Mouse (Mus musculus): ENCODE data around the gene Osbpl5. TPM values are rescaled to one million over a fixed set of nuclear protein-coding genes. Genes with fewer than 3 reads are reported as not detected.

Gene Osbpl5
- 16.6 and 20.6 TPM in 2 replicates for polyA plus RNA-seq (2012; rRNA removed)

- TF ChIP-seq CTCF (IDR thresholded peaks at IDR 0.05; ENCODE audit: borderline replicate concordance, control insufficient read depth, extremely low read depth, insufficient read depth, low read length, poor library complexity): no peak
- TF ChIP-seq POLR2A (IDR thresholded peaks at IDR 0.05; ENCODE audit: control insufficient read depth, extremely low read depth, insufficient read depth, low read length, poor library complexity): no peak
- peak; percentile 25 for DNase-seq
- H3K27ac ChIP-seq (ENCODE audit: control insufficient read depth, insufficient read depth, low read length): no peak within 1 kb of the TSS
- peaks cover 11% of the 10 kb centered on the region for H3K4me1 ChIP-seq (replicated peaks; ENCODE audit: control insufficient read depth, insufficient read depth, low read length)
- no peaks in the 10 kb centered on the region for H3K27me3 ChIP-seq (ENCODE audit: control insufficient read depth, insufficient read depth, low read length)
- H3K4me3 ChIP-seq (ENCODE audit: control insufficient read depth, insufficient read depth, low read length): peak within 1 kb of the TSS; percentile 53
- no peaks in the 10 kb centered on the region for H3K36me3 ChIP-seq (ENCODE audit: control insufficient read depth, insufficient read depth, low read length)
- WGBS: 20% methylated on average over 22 of the region's 22 CpGs
Measured at GRCm38 (mm10) chr7:143756125-143757026, at the start of gene Osbpl5. Gene Osbpl5 (minus strand): TSS chr7:143756985.

- TF ChIP-seq CTCF (IDR thresholded peaks at IDR 0.05; ENCODE audit: borderline replicate concordance, control insufficient read depth, extremely low read depth, insufficient read depth, low read length, poor library complexity) (no peak), POLR2A (IDR thresholded peaks at IDR 0.05; ENCODE audit: control insufficient read depth, extremely low read depth, insufficient read depth, low read length, poor library complexity) (no peak)
- WGBS: 90% methylated on average over 5 of the region's 5 CpGs
- Histone ChIP-seq H3K27me3 (ENCODE audit: control insufficient read depth, insufficient read depth, low read length) (no peaks in the 10 kb centered on the region), H3K4me1 (replicated peaks; ENCODE audit: control insufficient read depth, insufficient read depth, low read length) (no peaks in the 10 kb centered on the region), H3K4me3 (ENCODE audit: control insufficient read depth, insufficient read depth, low read length) (no peak overlapping the region), H3K36me3 (ENCODE audit: control insufficient read depth, insufficient read depth, low read length) (no peaks in the 10 kb centered on the region; the same call in 1 of the 2 replicates), H3K27ac (ENCODE audit: control insufficient read depth, insufficient read depth, low read length) (no peak overlapping the region)
- DNase-seq: no peak
Measured at GRCm38 (mm10) chr7:143805199-143805624, 48.4 kb upstream of the Osbpl5 start.

- 94% methylated on average over 8 of the region's 8 CpGs for WGBS
- TF ChIP-seq POLR2A (IDR thresholded peaks at IDR 0.05; ENCODE audit: control insufficient read depth, extremely low read depth, insufficient read depth, low read length, poor library complexity) (no peak), CTCF (IDR thresholded peaks at IDR 0.05; ENCODE audit: borderline replicate concordance, control insufficient read depth, extremely low read depth, insufficient read depth, low read length, poor library complexity) (no peak)
- DNase-seq: no peak
- Histone ChIP-seq H3K27ac (ENCODE audit: control insufficient read depth, insufficient read depth, low read length) (no peak overlapping the region), H3K4me1 (replicated peaks; ENCODE audit: control insufficient read depth, insufficient read depth, low read length) (no peaks in the 10 kb centered on the region), H3K36me3 (ENCODE audit: control insufficient read depth, insufficient read depth, low read length) (no peaks in the 10 kb centered on the region), H3K4me3 (ENCODE audit: control insufficient read depth, insufficient read depth, low read length) (no peak overlapping the region), H3K27me3 (ENCODE audit: control insufficient read depth, insufficient read depth, low read length) (no peaks in the 10 kb centered on the region)
Measured at GRCm38 (mm10) chr7:143801195-143802065, 44.6 kb upstream of the Osbpl5 start.

- Histone ChIP-seq H3K36me3 (ENCODE audit: control insufficient read depth, insufficient read depth, low read length) (no peaks in the 10 kb centered on the region), H3K4me1 (replicated peaks; ENCODE audit: control insufficient read depth, insufficient read depth, low read length) (no peaks in the 10 kb centered on the region), H3K27ac (ENCODE audit: control insufficient read depth, insufficient read depth, low read length) (no peak overlapping the region), H3K4me3 (ENCODE audit: control insufficient read depth, insufficient read depth, low read length) (no peak overlapping the region), H3K27me3 (ENCODE audit: control insufficient read depth, insufficient read depth, low read length) (no peaks in the 10 kb centered on the region)
- TF ChIP-seq POLR2A (IDR thresholded peaks at IDR 0.05; ENCODE audit: control insufficient read depth, extremely low read depth, insufficient read depth, low read length, poor library complexity) (no peak), CTCF (IDR thresholded peaks at IDR 0.05; ENCODE audit: borderline replicate concordance, control insufficient read depth, extremely low read depth, insufficient read depth, low read length, poor library complexity) (no peak)
- 93% methylated on average over 1 of the region's 1 CpGs for WGBS
- no peak for DNase-seq
Measured at GRCm38 (mm10) chr7:143800770-143801169, 44.0 kb upstream of the Osbpl5 start.

GRCm38 (mm10) chr7:143798783-143799182 lies 42.0 kb upstream of the Osbpl5 start:
- Histone ChIP-seq H3K27ac (ENCODE audit: control insufficient read depth, insufficient read depth, low read length) (no peak overlapping the region), H3K4me3 (ENCODE audit: control insufficient read depth, insufficient read depth, low read length) (no peak overlapping the region), H3K27me3 (ENCODE audit: control insufficient read depth, insufficient read depth, low read length) (no peaks in the 10 kb centered on the region), H3K36me3 (ENCODE audit: control insufficient read depth, insufficient read depth, low read length) (no peaks in the 10 kb centered on the region), H3K4me1 (replicated peaks; ENCODE audit: control insufficient read depth, insufficient read depth, low read length) (no peaks in the 10 kb centered on the region)
- DNase-seq: no peak
- no peak for TF ChIP-seq CTCF (IDR thresholded peaks at IDR 0.05; ENCODE audit: borderline replicate concordance, control insufficient read depth, extremely low read depth, insufficient read depth, low read length, poor library complexity)
- TF ChIP-seq POLR2A (IDR thresholded peaks at IDR 0.05; ENCODE audit: control insufficient read depth, extremely low read depth, insufficient read depth, low read length, poor library complexity): no peak
- WGBS: 90% methylated on average over 4 of the region's 4 CpGs

GRCm38 (mm10) chr7:143793121-143793520 lies 36.3 kb upstream of the Osbpl5 start:
- TF ChIP-seq CTCF (IDR thresholded peaks at IDR 0.05; ENCODE audit: borderline replicate concordance, control insufficient read depth, extremely low read depth, insufficient read depth, low read length, poor library complexity) (0 out of 2 replicates have a peak, but pooled peaks have one; percentile 63), POLR2A (IDR thresholded peaks at IDR 0.05; ENCODE audit: control insufficient read depth, extremely low read depth, insufficient read depth, low read length, poor library complexity) (no peak)
- no peaks in the 10 kb centered on the region for H3K36me3 ChIP-seq (ENCODE audit: control insufficient read depth, insufficient read depth, low read length)

More at GRCm38 (mm10) chr7:143793121-143793520, 36.3 kb upstream of the Osbpl5 start:
- Histone ChIP-seq H3K4me3 (ENCODE audit: control insufficient read depth, insufficient read depth, low read length) (no peak overlapping the region), H3K4me1 (replicated peaks; ENCODE audit: control insufficient read depth, insufficient read depth, low read length) (peaks cover 6% of the 10 kb centered on the region; the same call in 1 of the 2 replicates), H3K27me3 (ENCODE audit: control insufficient read depth, insufficient read depth, low read length) (no peaks in the 10 kb centered on the region), H3K27ac (ENCODE audit: control insufficient read depth, insufficient read depth, low read length) (no peak overlapping the region)
- peak; percentile 62 for DNase-seq
- WGBS: 44% methylated on average over 4 of the region's 4 CpGs

Measured in thymus, adult 2 months (tissue).